Mouse (Mus musculus) E14TG2a.4 (cell line): ENCODE measurements around the gene Mogs.

Experiments
- H3K27me3 ChIP-seq: 2 replicates; pipeline ENCODE4 v1.6.1; 2014; ENCODE audit warnings: low read length, control low read depth; ENCODE audit not compliant: insufficient read depth
- H3K36me3 ChIP-seq: 2 replicates; pipeline ENCODE4 v1.6.1; 2014; ENCODE audit warnings: low read length, control low read depth; ENCODE audit not compliant: insufficient read depth
- H3K4me1 ChIP-seq: replicated peaks from 2 replicates; pipeline ENCODE4 v1.6.1; 2014; ENCODE audit warnings: low read depth, low read length, control low read depth
- H3K4me3 ChIP-seq: replicated peaks from 2 replicates; pipeline ENCODE4 v1.5.1; 2014; ENCODE audit warnings: mild to moderate bottlenecking, low read length
- H3K9me3 ChIP-seq: 2 replicates; pipeline ENCODE4 v1.6.1; 2014; ENCODE audit warnings: low read length, control low read depth
- CTCF ChIP-seq: conservative IDR thresholded peaks from 2 replicates; pipeline ENCODE4 v1.5.1; 2014; ENCODE audit warnings: low read length
- NANOG ChIP-seq: IDR thresholded peaks from 2 replicates; pipeline ENCODE4 v1.6.1; 2014; ENCODE audit warnings: borderline replicate concordance, low read length, mixed read lengths
- POU5F1 ChIP-seq: IDR thresholded peaks from 2 replicates; pipeline ENCODE4 v1.6.1; 2014; ENCODE audit warnings: low read length, borderline replicate concordance

Mogs gene

GRCm38 (mm10) chr6:83104158-83104557 lies 11.1 kb upstream of the Mogs start:
- Histone ChIP-seq H3K4me3 (no peak overlapping the region), H3K27me3 (peaks cover 37% of the 10 kb centered on the region), H3K4me1 (peaks cover 41% of the 10 kb centered on the region), H3K9me3 (no peaks in the 10 kb centered on the region), H3K36me3 (peaks cover 13% of the 10 kb centered on the region; the same call in 1 of the 2 replicates)
- TF ChIP-seq NANOG (no peak), CTCF (no peak)

GRCm38 (mm10) chr6:83107566-83108400 lies 7.5 kb upstream of the Mogs start:
- TF ChIP-seq POU5F1 (no peak), CTCF (peak; percentile 71), NANOG (no peak)
- Histone ChIP-seq H3K27me3 (peaks cover 15% of the 10 kb centered on the region), H3K4me3 (peak overlapping the region; percentile 98), H3K4me1 (peaks cover 38% of the 10 kb centered on the region), H3K36me3 (peaks cover 25% of the 10 kb centered on the region), H3K9me3 (no peaks in the 10 kb centered on the region)

- peaks cover 7% of the 10 kb centered on the region; the same call in 1 of the 2 replicates for H3K27me3 ChIP-seq
- H3K36me3 ChIP-seq = peaks cover 25% of the 10 kb centered on the region
- H3K9me3 ChIP-seq = no peaks in the 10 kb centered on the region
- TF ChIP-seq POU5F1 = no peak
- no peak for TF ChIP-seq CTCF
- TF ChIP-seq NANOG = no peak
- peaks cover 32% of the 10 kb centered on the region for H3K4me1 ChIP-seq
- H3K4me3 ChIP-seq = peak within 1 kb of the TSS; percentile 98
These were observed 6.3 kb upstream of the Mogs start, which contains the start of gene Mrpl53 for GRCm38 (mm10) chr6:83108762-83109668. Mrpl53 (plus strand) TSS chr6:83109040.

GRCm38 (mm10) chr6:83111510-83112136 lies 3.7 kb upstream of the Mogs start:
- no peaks in the 10 kb centered on the region for H3K9me3 ChIP-seq
- TF ChIP-seq POU5F1 (no peak), NANOG (no peak), CTCF (no peak)
- H3K27me3 ChIP-seq = no peaks in the 10 kb centered on the region
- H3K36me3 ChIP-seq = peaks cover 24% of the 10 kb centered on the region
- no peak overlapping the region for H3K4me3 ChIP-seq
- peaks cover 48% of the 10 kb centered on the region for H3K4me1 ChIP-seq

- TF ChIP-seq POU5F1 (no peak), CTCF (no peak), NANOG (no peak)
- H3K27me3 ChIP-seq = no peaks in the 10 kb centered on the region
- peaks cover 40% of the 10 kb centered on the region for H3K36me3 ChIP-seq
- H3K4me1 ChIP-seq = peaks cover 63% of the 10 kb centered on the region
- H3K4me3 ChIP-seq = peak overlapping the region; percentile 89
- no peaks in the 10 kb centered on the region for H3K9me3 ChIP-seq
These were observed 531 bp downstream of the Mogs start for GRCm38 (mm10) chr6:83115682-83116372.

GRCm38 (mm10) chr6:83116373-83117164 lies 1.3 kb downstream of the Mogs start:
- H3K9me3 ChIP-seq = no peaks in the 10 kb centered on the region
- H3K4me1 ChIP-seq = peaks cover 64% of the 10 kb centered on the region
- no peak for TF ChIP-seq NANOG
- TF ChIP-seq CTCF = no peak
- no peak for TF ChIP-seq POU5F1
- no peaks in the 10 kb centered on the region for H3K27me3 ChIP-seq
- H3K36me3 ChIP-seq = peaks cover 37% of the 10 kb centered on the region
- H3K4me3 ChIP-seq = peak overlapping the region; percentile 89

GRCm38 (mm10) chr6:83117165-83117438 lies 1.8 kb downstream of the Mogs start:
- Histone ChIP-seq H3K4me1 (peaks cover 60% of the 10 kb centered on the region), H3K36me3 (peaks cover 37% of the 10 kb centered on the region), H3K9me3 (no peaks in the 10 kb centered on the region), H3K4me3 (peak overlapping the region; percentile 89; the same call in 1 of the 2 replicates), H3K27me3 (no peaks in the 10 kb centered on the region)
- no peak for TF ChIP-seq NANOG
- no peak for TF ChIP-seq CTCF
- no peak for TF ChIP-seq POU5F1
